Mouse (Mus musculus) midbrain, postnatal 0 days (tissue): Measurements from ENCODE around the gene Bloc1s2. TPM values are rescaled to one million over a fixed set of nuclear protein-coding genes. Genes with fewer than 3 reads are reported as not detected.
A peak's percentile ranks its signal among the peaks of the same experiment; 100 is the strongest.

Experiments used
- ATAC-seq: fragments of 200-750 bp; cut with Nextera tagmentation; 2 replicates; pipeline ENCODE4 v1.8.0; 2017; ENCODE audit warnings: moderate number of reproducible peaks, mild to moderate bottlenecking, moderate TSS enrichment, moderate library complexity; ENCODE audit not compliant: low FRiP score
- DNase-seq: peaks from one replicate; pipeline ENCODE4 v3.0.0-alpha.2; 2015; ENCODE audit warnings: low spot score
- H3K27ac ChIP-seq: fragments of 300-500 bp; sonication (generic); 2 replicates; pipeline ENCODE4 v1.5.1; 2014; ENCODE audit warnings: low read depth, mild to moderate bottlenecking, low read length, mixed read lengths
- H3K27me3 ChIP-seq: fragments of 300-500 bp; sonication (generic); 2 replicates; pipeline ENCODE4 v1.6.1; 2014; ENCODE audit warnings: low read length, control low read depth, mixed read lengths; ENCODE audit not compliant: insufficient read depth
- H3K36me3 ChIP-seq: fragments of 300-500 bp; sonication (generic); 2 replicates; pipeline ENCODE4 v1.6.1; 2014; ENCODE audit warnings: low read length, control low read depth, mixed read lengths; ENCODE audit not compliant: insufficient read depth
- H3K4me1 ChIP-seq: fragments of 300-500 bp; sonication (generic); 2 replicates; pipeline ENCODE4 v1.6.1; 2014; ENCODE audit warnings: mild to moderate bottlenecking, control low read depth, antibody characterized with exemption, low read length, mixed read lengths; ENCODE audit not compliant: insufficient read depth
- H3K4me2 ChIP-seq: fragments of 300-500 bp; sonication (generic); 2 replicates; pipeline ENCODE4 v1.6.1; 2014; ENCODE audit warnings: low read depth, mild to moderate bottlenecking, low read length, mixed read lengths; ENCODE audit not compliant: poor library complexity, severe bottlenecking
- H3K4me3 ChIP-seq: fragments of 300-500 bp; sonication (generic); 2 replicates; pipeline ENCODE4 v1.5.1; 2014; ENCODE audit warnings: low read depth, mild to moderate bottlenecking, low read length, moderate library complexity
- H3K9ac ChIP-seq: fragments of 300-500 bp; sonication (generic); replicated peaks from 2 replicates; pipeline ENCODE4 v1.6.1; 2014; ENCODE audit warnings: mild to moderate bottlenecking, low read length, moderate library complexity, mixed read lengths; ENCODE audit not compliant: poor library complexity, severe bottlenecking
- H3K9me3 ChIP-seq: fragments of 300-500 bp; sonication (generic); 2 replicates; pipeline ENCODE4 v1.6.1; 2016; ENCODE audit warnings: low read length, control low read depth
- CTCF ChIP-seq: IDR thresholded peaks from 2 replicates; pipeline ENCODE4 v1.5.1; 2016; ENCODE audit warnings: antibody characterized with exemption, mild to moderate bottlenecking
- WGBS: fragments of 180-500 bp; shearing (Covaris S2); extraction: QIAGEN DNeasy Blood & Tissue Kit; methylation state at CpG from one replicate; pipeline ENCODE4 v1.1.7; 2014; 5-methylcytosine and 5-hydroxymethylcytosine counted together
- polyA plus RNA-seq: library from polyadenylated mRNA; unstranded; fragments of >200 nt; fragmentation: Nextera tagmentation; extraction: Ambion mirVana; gene quantifications from 2 replicates; pipeline ENCODE4 v1.2.1, GENCODE M21; 2015
- total RNA-seq: library from RNA; depleted of rRNA; stranded (reverse); fragments of >200 nt; gene quantifications from 2 replicates; pipeline ENCODE4 v1.2.3, GENCODE M21; 2014

Gene Bloc1s2
- total and polyA plus RNA-seq, 2 experiments from 2014 or later, result 40.4 to 201 TPM

GRCm38 (mm10) chr19:44180502-44180901, 34.3 kb upstream of the Bloc1s2 start:
- no peak for TF ChIP-seq CTCF
- Histone ChIP-seq H3K36me3 (no peaks in the 10 kb centered on the region), H3K9ac (no peak overlapping the region), H3K4me2 (no peak overlapping the region), H3K4me3 (no peak overlapping the region), H3K9me3 (no peaks in the 10 kb centered on the region), H3K27ac (no peak overlapping the region), H3K27me3 (no peaks in the 10 kb centered on the region), H3K4me1 (no peaks in the 10 kb centered on the region)
- 73% methylated on average over 1 of the region's 1 CpGs for WGBS
- ATAC-seq (no peak), DNase-seq (no peak)

GRCm38 (mm10) chr19:44176741-44177140, 30.5 kb upstream of the Bloc1s2 start:
- H3K4me2 ChIP-seq, result no peak overlapping the region
- H3K4me3 ChIP-seq, result no peak overlapping the region
- H3K9ac ChIP-seq, result no peak overlapping the region
- no peak for DNase-seq
- TF ChIP-seq CTCF, result no peak
- H3K9me3 ChIP-seq, result no peaks in the 10 kb centered on the region
- ATAC-seq, result no peak
- no peaks in the 10 kb centered on the region for H3K36me3 ChIP-seq
- H3K4me1 ChIP-seq, result no peaks in the 10 kb centered on the region
- H3K27ac ChIP-seq, result no peak overlapping the region
- 84% methylated on average over 3 of the region's 3 CpGs for WGBS
- no peaks in the 10 kb centered on the region for H3K27me3 ChIP-seq

- 70% methylated on average over 8 of the region's 8 CpGs for WGBS
- no peaks in the 10 kb centered on the region for H3K27me3 ChIP-seq
- DNase-seq (no peak), ATAC-seq (no peak)
- H3K27ac ChIP-seq, result no peak overlapping the region
- no peak for TF ChIP-seq CTCF
- no peaks in the 10 kb centered on the region for H3K4me1 ChIP-seq
- H3K4me3 ChIP-seq, result no peak overlapping the region
- no peaks in the 10 kb centered on the region for H3K36me3 ChIP-seq
- H3K9me3 ChIP-seq, result no peaks in the 10 kb centered on the region
- H3K4me2 ChIP-seq, result no peak overlapping the region
- no peak overlapping the region for H3K9ac ChIP-seq
These were observed 28.6 kb upstream of the Bloc1s2 start for GRCm38 (mm10) chr19:44174835-44175234.

- ATAC-seq, result no peak
- peak; percentile 42 for DNase-seq
- peak; percentile 76 for TF ChIP-seq CTCF
- 16% methylated on average over 3 of the region's 3 CpGs for WGBS
- no peaks in the 10 kb centered on the region for H3K4me1 ChIP-seq
- no peaks in the 10 kb centered on the region for H3K9me3 ChIP-seq
- H3K9ac ChIP-seq, result no peak overlapping the region
- H3K4me2 ChIP-seq, result no peak overlapping the region
- no peaks in the 10 kb centered on the region for H3K36me3 ChIP-seq
- no peak overlapping the region for H3K4me3 ChIP-seq
- H3K27ac ChIP-seq, result no peak overlapping the region
- no peaks in the 10 kb centered on the region for H3K27me3 ChIP-seq
These were observed 15.3 kb upstream of the Bloc1s2 start for GRCm38 (mm10) chr19:44161515-44161914.

GRCm38 (mm10) chr19:44159386-44159785, 13.1 kb upstream of the Bloc1s2 start:
- ATAC-seq, result no peak
- WGBS, result 86% methylated on average over 3 of the region's 3 CpGs
- no peak overlapping the region for H3K4me2 ChIP-seq
- TF ChIP-seq CTCF, result no peak
- H3K9me3 ChIP-seq, result no peaks in the 10 kb centered on the region
- no peak overlapping the region for H3K4me3 ChIP-seq
- H3K36me3 ChIP-seq, result no peaks in the 10 kb centered on the region
- no peaks in the 10 kb centered on the region for H3K27me3 ChIP-seq
- no peaks in the 10 kb centered on the region for H3K4me1 ChIP-seq
- H3K27ac ChIP-seq, result no peak overlapping the region
- no peak for DNase-seq
- H3K9ac ChIP-seq, result no peak overlapping the region

- ATAC-seq (no peak), DNase-seq (no peak)
- no peak for TF ChIP-seq CTCF
- Histone ChIP-seq H3K27me3 (no peaks in the 10 kb centered on the region; the same call in 1 of the 2 replicates), H3K36me3 (no peaks in the 10 kb centered on the region), H3K9ac (no peak overlapping the region), H3K4me3 (no peak overlapping the region), H3K4me1 (no peaks in the 10 kb centered on the region), H3K27ac (no peak overlapping the region), H3K4me2 (no peak overlapping the region), H3K9me3 (no peaks in the 10 kb centered on the region)
- WGBS, result 95% methylated on average over 10 of the region's 10 CpGs
These were observed 10.8 kb upstream of the Bloc1s2 start for GRCm38 (mm10) chr19:44157005-44157404.
